Mouse (Mus musculus) MEL (cell line): Measurements from ENCODE around the gene Pgm2. TPM values are rescaled to one million over a fixed set of nuclear protein-coding genes. Genes with fewer than 3 reads are reported as not detected.

Experiments used
- DNase-seq: peaks from one replicate; pipeline ENCODE4 v3.0.0; 2011; ENCODE audit warnings: low read depth, low spot score
- H3K27ac ChIP-seq: 2 replicates; pipeline ENCODE4 v1.5.1; 2012; ENCODE audit warnings: low read depth, mild to moderate bottlenecking, control low read depth, low read length, moderate library complexity; ENCODE audit not compliant: control insufficient read depth
- H3K27me3 ChIP-seq, 2 experiments: fragments of 150-350 bp in 1 of 2; sonication (generic) in 1 of 2; 2 replicates each; pipeline ENCODE4 v1.6.1; 2012; ENCODE audit warnings: low read length in 2 of 2, mild to moderate bottlenecking in 2 of 2, improper control_type of control experiment in 1 of 2, moderate library complexity in 1 of 2; ENCODE audit not compliant: insufficient read depth in 2 of 2, control insufficient read depth in 1 of 2
- H3K36me3 ChIP-seq, 2 experiments: 2 replicates each; pipeline ENCODE4 v1.6.1; 2012 to 2014; ENCODE audit warnings: low read length in 2 of 2, improper control_type of control experiment in 1 of 2, inconsistent platforms in 1 of 2, mild to moderate bottlenecking in 1 of 2; ENCODE audit not compliant: insufficient read depth in 2 of 2, control insufficient read depth in 1 of 2
- H3K4me1 ChIP-seq, 2 experiments: fragments of 150-350 bp in 1 of 2; sonication (generic) in 1 of 2; 2 replicates each; pipeline ENCODE4 v1.6.1; 2012; ENCODE audit warnings: low read length in 2 of 2, improper control_type of control experiment in 1 of 2, mild to moderate bottlenecking in 1 of 2; ENCODE audit not compliant: insufficient read depth in 2 of 2, control insufficient read depth in 1 of 2
- H3K4me3 ChIP-seq, 2 experiments: fragments of 150-350 bp in 1 of 2; sonication (generic) in 1 of 2; 2 replicates each; pipeline ENCODE4 v1.5.1; 2012; ENCODE audit warnings: low read depth in 2 of 2, low read length in 2 of 2, mild to moderate bottlenecking in 2 of 2, moderate library complexity in 2 of 2, control low read depth in 1 of 2, improper control_type of control experiment in 1 of 2; ENCODE audit not compliant: control insufficient read depth in 1 of 2, insufficient read depth in 1 of 2
- H3K79me2 ChIP-seq: 2 replicates; pipeline ENCODE4 v1.6.1; 2012; ENCODE audit warnings: mild to moderate bottlenecking, low read length, moderate library complexity; ENCODE audit not compliant: control insufficient read depth, poor library complexity, insufficient read depth
- H3K9ac ChIP-seq: 2 replicates; pipeline ENCODE4 v1.6.1; 2012; ENCODE audit warnings: low read depth, mild to moderate bottlenecking, control low read depth, low read length, moderate library complexity; ENCODE audit not compliant: control insufficient read depth, poor library complexity, severe bottlenecking
- H3K9me3 ChIP-seq: fragments of 150-350 bp; sonication (generic); replicated peaks from 2 replicates; pipeline ENCODE4 v1.6.1; 2012; ENCODE audit warnings: mild to moderate bottlenecking, low read length, improper control_type of control experiment, moderate library complexity; ENCODE audit not compliant: insufficient read depth
- BHLHE40 ChIP-seq: IDR thresholded peaks from 2 replicates; pipeline ENCODE4 v1.6.1; 2012; ENCODE audit warnings: low read depth, mild to moderate bottlenecking, inconsistent platforms, low read length, improper control_type of control experiment, borderline replicate concordance
- CHD1 ChIP-seq: IDR thresholded peaks from 2 replicates; pipeline ENCODE4 v1.6.1; 2012; ENCODE audit warnings: low read depth, mild to moderate bottlenecking, inconsistent platforms, low read length, improper control_type of control experiment
- CHD2 ChIP-seq: IDR thresholded peaks from 2 replicates; pipeline ENCODE4 v1.6.1; 2011; ENCODE audit warnings: low read length, improper control_type of control experiment
- CTCF ChIP-seq, 3 experiments: IDR thresholded peaks in 2 of 3; conservative IDR thresholded peaks in 1 of 3; 2 replicates each; pipeline ENCODE4 v1.5.1; 2011 to 2012; ENCODE audit warnings: low read length in 3 of 3, low read depth in 2 of 3, mild to moderate bottlenecking in 2 of 3, improper control_type of control experiment in 1 of 3, inconsistent platforms in 1 of 3, mixed read lengths in 1 of 3, moderate library complexity in 1 of 3; ENCODE audit not compliant: control insufficient read depth in 1 of 3, insufficient read depth in 1 of 3, poor library complexity in 1 of 3, severe bottlenecking in 1 of 3
- ELF1 ChIP-seq: IDR thresholded peaks from 2 replicates; pipeline ENCODE4 v1.6.1; 2014; ENCODE audit warnings: low read depth, mild to moderate bottlenecking, inconsistent platforms, low read length, improper control_type of control experiment, moderate library complexity
- EP300 ChIP-seq, 2 experiments: IDR thresholded peaks; 2 replicates each; pipeline ENCODE4 v1.6.1; 2011; ENCODE audit warnings: improper control_type of control experiment in 2 of 2, low read length in 2 of 2, low read depth in 1 of 2, mild to moderate bottlenecking in 1 of 2
- ETS1 ChIP-seq: IDR thresholded peaks from 2 replicates; pipeline ENCODE4 v1.6.1; 2012; ENCODE audit warnings: low read depth, mild to moderate bottlenecking, inconsistent platforms, low read length, improper control_type of control experiment, moderate library complexity
- GATA1 ChIP-seq: IDR thresholded peaks from 2 replicates; pipeline ENCODE4 v1.6.1; 2011; ENCODE audit warnings: low read depth, low read length, improper control_type of control experiment
- JUND ChIP-seq: IDR thresholded peaks from 2 replicates; pipeline ENCODE4 v1.6.1; 2011; ENCODE audit warnings: low read depth, mild to moderate bottlenecking, improper control_type of control experiment, low read length
- KAT2A ChIP-seq: conservative IDR thresholded peaks from 2 replicates; pipeline ENCODE4 v1.6.1; 2012; ENCODE audit warnings: low read depth, low read length, improper control_type of control experiment, inconsistent platforms
- MAFK ChIP-seq: IDR thresholded peaks from 2 replicates; pipeline ENCODE4 v1.6.1; 2011; ENCODE audit warnings: low read depth, mild to moderate bottlenecking, low read length, improper control_type of control experiment, borderline replicate concordance
- MAX ChIP-seq: IDR thresholded peaks from 2 replicates; pipeline ENCODE4 v1.6.1; 2011; ENCODE audit warnings: low read length, improper control_type of control experiment
- MAZ ChIP-seq: IDR thresholded peaks from 2 replicates; pipeline ENCODE4 v1.6.1; 2012; ENCODE audit warnings: low read depth, mild to moderate bottlenecking, inconsistent platforms, low read length, improper control_type of control experiment
- MEF2A ChIP-seq: IDR thresholded peaks from 2 replicates; pipeline ENCODE4 v1.6.1; 2014; ENCODE audit warnings: low read depth, mild to moderate bottlenecking, inconsistent platforms, low read length, improper control_type of control experiment; ENCODE audit not compliant: poor library complexity, insufficient replicate concordance, severe bottlenecking; ENCODE audit errors: extremely low read depth
- MXI1 ChIP-seq: IDR thresholded peaks from 2 replicates; pipeline ENCODE4 v1.6.1; 2011; ENCODE audit warnings: mild to moderate bottlenecking, low read depth, low read length, improper control_type of control experiment
- MYC ChIP-seq: IDR thresholded peaks from 2 replicates; pipeline ENCODE4 v1.6.1; 2011; ENCODE audit warnings: low read depth, mild to moderate bottlenecking, low read length, improper control_type of control experiment, moderate library complexity
- NELFE ChIP-seq: IDR thresholded peaks from 2 replicates; pipeline ENCODE4 v1.6.1; 2011; ENCODE audit warnings: low read depth, low read length, improper control_type of control experiment
- POLR2A ChIP-seq, 2 experiments: IDR thresholded peaks; 2 replicates each; pipeline ENCODE4 v1.6.1; 2011 to 2012; ENCODE audit warnings: low read length in 2 of 2, mild to moderate bottlenecking in 2 of 2, control low read depth in 1 of 2, improper control_type of control experiment in 1 of 2, low read depth in 1 of 2, moderate library complexity in 1 of 2; ENCODE audit not compliant: control insufficient read depth in 1 of 2, insufficient read depth in 1 of 2, poor library complexity in 1 of 2
- POLR2AphosphoS2 ChIP-seq: IDR thresholded peaks from 2 replicates; pipeline ENCODE4 v1.6.1; 2011; ENCODE audit warnings: low read length, improper control_type of control experiment
- POLR2AphosphoS5 ChIP-seq: IDR thresholded peaks from 2 replicates; pipeline ENCODE4 v1.6.1; 2012; ENCODE audit warnings: low read depth, borderline replicate concordance, mild to moderate bottlenecking, inconsistent platforms, low read length, moderate library complexity, mixed read lengths
- RAD21 ChIP-seq: IDR thresholded peaks from 2 replicates; pipeline ENCODE4 v1.6.1; 2011; ENCODE audit warnings: mild to moderate bottlenecking, low read depth, low read length, improper control_type of control experiment
- RCOR1 ChIP-seq: IDR thresholded peaks from 2 replicates; pipeline ENCODE4 v1.6.1; 2012; ENCODE audit warnings: low read depth, mild to moderate bottlenecking, inconsistent platforms, low read length, improper control_type of control experiment
- SMC3 ChIP-seq: IDR thresholded peaks from 2 replicates; pipeline ENCODE4 v1.6.1; 2011; ENCODE audit warnings: low read depth, low read length, improper control_type of control experiment
- TBP ChIP-seq: IDR thresholded peaks from 2 replicates; pipeline ENCODE4 v1.8.0; 2011; ENCODE audit warnings: low read depth, low read length, improper control_type of control experiment
- UBTF ChIP-seq: IDR thresholded peaks from 2 replicates; pipeline ENCODE4 v1.6.1; 2012; ENCODE audit warnings: low read depth, mild to moderate bottlenecking, inconsistent platforms, low read length, improper control_type of control experiment, moderate library complexity, borderline replicate concordance; ENCODE audit not compliant: insufficient read depth
- USF1 ChIP-seq: IDR thresholded peaks from 2 replicates; pipeline ENCODE4 v1.6.1; 2014; ENCODE audit warnings: low read depth, mild to moderate bottlenecking, inconsistent platforms, low read length, improper control_type of control experiment, moderate library complexity
- USF2 ChIP-seq, 2 experiments: IDR thresholded peaks; 2 replicates each; pipeline ENCODE4 v1.6.1; 2011 to 2012; ENCODE audit warnings: improper control_type of control experiment in 2 of 2, low read length in 2 of 2, borderline replicate concordance in 1 of 2, inconsistent platforms in 1 of 2, low read depth in 1 of 2, mild to moderate bottlenecking in 1 of 2; ENCODE audit not compliant: insufficient read depth in 1 of 2
- ZMIZ1 ChIP-seq: IDR thresholded peaks from 2 replicates; pipeline ENCODE4 v1.6.1; 2012; ENCODE audit warnings: low read depth, mild to moderate bottlenecking, inconsistent platforms, low read length, improper control_type of control experiment, moderate library complexity
- polyA plus RNA-seq, 2 experiments: library from polyadenylated mRNA; stranded (reverse) in 1 of 2; unstranded in 1 of 2; fragments of >175 nt in 1 of 2; fragments of >200 nt in 1 of 2; gene quantifications; 2 replicates each; pipeline versions ENCODE4 v1.2.1 to v1.2.4; 2012; ENCODE audit warnings: low replicate concordance in 2 of 2, low read depth in 1 of 2; ENCODE audit not compliant: insufficient read length in 2 of 2, insufficient read depth in 1 of 2, missing spikeins in 1 of 2
- total RNA-seq: library from RNA; depleted of rRNA; stranded (reverse); fragments of 300-350 nt; gene quantifications from 2 replicates; pipeline ENCODE4 v1.2.3, GENCODE M21; 2012

Gene Pgm2
- total and polyA plus RNA-seq, 3 experiments: 22.0 to 64.0 TPM; not detected in 1

DNA sequence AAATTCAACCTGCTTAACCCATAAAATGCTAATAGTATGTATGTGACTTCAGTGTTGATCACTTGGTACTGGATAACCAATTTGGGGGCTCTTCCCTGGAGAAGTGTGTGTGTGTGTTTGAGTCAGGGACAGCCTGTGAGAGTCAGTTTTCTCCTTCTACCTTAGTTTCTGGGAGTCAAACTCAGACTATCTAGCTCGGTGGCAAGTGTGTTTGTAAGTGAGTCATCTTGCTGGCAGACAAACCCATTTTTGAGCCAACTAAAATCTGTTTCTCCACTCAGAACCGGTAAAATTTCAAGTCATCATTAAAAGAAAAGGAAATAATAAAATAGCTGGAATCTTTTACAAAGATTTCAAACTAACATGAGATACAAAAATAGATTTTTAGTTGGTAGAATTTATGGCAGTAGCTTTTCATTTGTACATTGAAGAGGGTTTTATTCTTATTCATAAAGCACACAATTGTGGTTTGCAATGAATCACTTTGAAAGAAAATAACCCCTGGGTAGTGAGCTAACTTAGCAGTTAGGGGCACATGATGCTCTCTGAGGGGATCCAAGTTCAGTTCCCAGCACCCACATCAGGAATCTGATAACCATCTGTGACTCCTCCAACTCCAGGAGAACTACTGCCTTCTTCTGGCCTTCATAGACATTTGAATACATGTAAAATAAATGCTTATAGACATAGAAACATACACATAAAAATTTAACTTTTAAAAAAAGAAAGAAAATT is 21.8 kb upstream of the Pgm2 start:
- H3K36me3 ChIP-seq: no peaks in the 10 kb centered on the region
- peaks cover 0 to 3% of the 10 kb centered on the region in 2 experiments; a peak in 3 of 4 replicates for H3K27me3 ChIP-seq
- no peaks in the 10 kb centered on the region for H3K4me1 ChIP-seq
- no peak overlapping the region for H3K9ac ChIP-seq
- no peak for DNase-seq
- no peak overlapping the region for H3K27ac ChIP-seq
- no peaks in the 10 kb centered on the region for H3K9me3 ChIP-seq
- no peak for TF ChIP-seq MAX
- no peak for TF ChIP-seq USF2 (IDR thresholded peaks at IDR 0.05; ENCODE audit: borderline replicate concordance in 1 of 2, insufficient read depth in 1 of 2, low read depth in 1 of 2, low read length in 2 of 2)
- TF ChIP-seq RCOR1: no peak
- TF ChIP-seq JUND: no peak
- no peak for TF ChIP-seq UBTF
- no peak for TF ChIP-seq NELFE
- no peak for TF ChIP-seq TBP
- TF ChIP-seq POLR2AphosphoS5: no peak
- no peak for TF ChIP-seq CTCF (IDR thresholded peaks at IDR 0.05 in 2 of 3, conservative IDR thresholded peaks at IDR 0.05 in 1 of 3; ENCODE audit: control insufficient read depth in 1 of 3, insufficient read depth in 1 of 3, low read depth in 2 of 3, low read length in 3 of 3, poor library complexity in 1 of 3, severe bottlenecking in 1 of 3)
- TF ChIP-seq ELF1: no peak
- TF ChIP-seq MAFK: no peak
- TF ChIP-seq MAZ: no peak
- no peak for TF ChIP-seq ZMIZ1
- no peak for TF ChIP-seq MYC
- no peak for TF ChIP-seq MXI1
- TF ChIP-seq POLR2AphosphoS2: no peak
- TF ChIP-seq KAT2A: no peak
- TF ChIP-seq CHD2: no peak
- H3K4me3 ChIP-seq: no peak overlapping the region
- no peaks in the 10 kb centered on the region for H3K79me2 ChIP-seq

- H3K27me3 ChIP-seq: peaks cover 0 to 3% of the 10 kb centered on the region in 2 experiments; a peak in 3 of 4 replicates
- H3K27ac ChIP-seq: no peak overlapping the region
- H3K79me2 ChIP-seq: no peaks in the 10 kb centered on the region
- H3K9ac ChIP-seq: no peak overlapping the region
- TF ChIP-seq RCOR1: no peak
- no peak for TF ChIP-seq POLR2AphosphoS2
- no peak for TF ChIP-seq GATA1
- TF ChIP-seq MAX: no peak
- TF ChIP-seq KAT2A: no peak
- no peak for TF ChIP-seq POLR2AphosphoS5
- no peak for TF ChIP-seq RAD21
- no peak for TF ChIP-seq USF1
- TF ChIP-seq POLR2A (IDR thresholded peaks at IDR 0.05; ENCODE audit: control insufficient read depth in 1 of 2, insufficient read depth in 1 of 2, low read depth in 1 of 2, low read length in 2 of 2, poor library complexity in 1 of 2): no peak
- TF ChIP-seq JUND: no peak
- TF ChIP-seq MAZ: no peak
- TF ChIP-seq BHLHE40: no peak
- no peak for TF ChIP-seq MEF2A
- TF ChIP-seq EP300 (IDR thresholded peaks at IDR 0.05; ENCODE audit: low read depth in 1 of 2, low read length in 2 of 2): no peak
- no peak for TF ChIP-seq ETS1
- TF ChIP-seq SMC3: no peak
- TF ChIP-seq CHD1: no peak
- TF ChIP-seq, all 39 proteins: peak for 0
- peaks cover 2% of the 10 kb centered on the region in 2 experiments; a peak in 2 of 4 replicates for H3K4me1 ChIP-seq
- H3K4me3 ChIP-seq: no peak overlapping the region
- no peaks in the 10 kb centered on the region for H3K9me3 ChIP-seq
- DNase-seq: no peak
- peaks cover 0 to 3% of the 10 kb centered on the region in 2 experiments; a peak in 1 of 4 replicates for H3K36me3 ChIP-seq
Measured at GRCm38 (mm10) chr5:64074455-64074854, 18.3 kb upstream of the Pgm2 start.
